Mouse (Mus musculus) bone marrow macrophage, adult 2 months (primary cell): Measurements from ENCODE around the gene 4930469K13Rik.

Experiments used
- CTCF ChIP-seq: IDR thresholded peaks from 2 replicates; pipeline ENCODE4 v1.5.1; 2012; ENCODE audit warnings: low read depth, mild to moderate bottlenecking, low read length, moderate library complexity
- POLR2A ChIP-seq: IDR thresholded peaks from 2 replicates; pipeline ENCODE4 v1.6.1; 2012; ENCODE audit warnings: mild to moderate bottlenecking, low read depth, low read length, borderline replicate concordance

DNA sequence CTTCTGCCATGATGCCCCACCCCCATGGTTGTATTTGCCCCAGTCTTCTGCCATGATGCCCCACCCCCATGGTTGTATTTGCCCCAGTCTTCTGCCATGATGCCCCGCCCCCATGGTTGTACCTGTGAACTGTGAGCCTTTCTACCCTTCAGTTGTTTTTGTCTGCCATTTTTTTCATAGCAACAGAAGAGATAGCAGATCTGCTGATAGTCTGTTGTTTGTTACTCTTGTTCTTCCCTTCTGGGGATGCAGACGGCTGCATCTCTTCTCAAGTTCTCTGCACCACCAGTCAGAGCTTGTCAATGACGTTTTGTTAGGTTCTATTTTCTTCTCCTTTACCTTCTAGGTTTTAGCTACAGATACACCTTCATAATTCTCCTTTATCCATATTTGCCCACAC, 19.2 kb upstream of the 4930469K13Rik start:
- TF ChIP-seq POLR2A (no peak), CTCF (no peak)
